Mouse (Mus musculus) embryonic facial prominence, embryonic 10.5 days (tissue): ENCODE measurements at regions not wholly inside any gene's neighbourhood (a gene's known extent, or its start where the extent isn't known, plus 50 kb on each side); places are given as distances from the start of the nearest gene placed in this dataset.

Experiments
- DNase-seq: peaks from one replicate; pipeline ENCODE4 v3.0.0-alpha.2; 2017; ENCODE audit warnings: low spot score
- H3K27ac ChIP-seq: fragments of 300-500 bp; sonication (generic); replicated peaks from 2 replicates; pipeline ENCODE4 v1.5.1; 2016; ENCODE audit warnings: mild to moderate bottlenecking
- H3K27me3 ChIP-seq: fragments of 300-500 bp; sonication (generic); replicated peaks from 2 replicates; pipeline ENCODE4 v1.6.1; 2016; ENCODE audit warnings: low read depth, mild to moderate bottlenecking; ENCODE audit not compliant: poor library complexity, severe bottlenecking
- H3K36me3 ChIP-seq: fragments of 300-500 bp; sonication (generic); replicated peaks from 2 replicates; pipeline ENCODE4 v1.6.1; 2016; ENCODE audit warnings: mild to moderate bottlenecking, moderate library complexity
- H3K4me1 ChIP-seq: fragments of 300-500 bp; sonication (generic); 2 replicates; pipeline ENCODE4 v1.6.1; 2016
- H3K4me3 ChIP-seq: fragments of 300-500 bp; sonication (generic); 2 replicates; pipeline ENCODE4 v1.5.1; 2016; ENCODE audit warnings: mild to moderate bottlenecking, moderate library complexity
- H3K9me3 ChIP-seq: fragments of 300-500 bp; sonication (generic); 2 replicates; pipeline ENCODE4 v1.6.1; 2016; ENCODE audit warnings: mild to moderate bottlenecking
- WGBS: fragments of 180-500 bp; shearing (Covaris S2); methylation state at CpG from one replicate; pipeline ENCODE4 v1.1.7; 2016; 5-methylcytosine and 5-hydroxymethylcytosine counted together

DNA sequence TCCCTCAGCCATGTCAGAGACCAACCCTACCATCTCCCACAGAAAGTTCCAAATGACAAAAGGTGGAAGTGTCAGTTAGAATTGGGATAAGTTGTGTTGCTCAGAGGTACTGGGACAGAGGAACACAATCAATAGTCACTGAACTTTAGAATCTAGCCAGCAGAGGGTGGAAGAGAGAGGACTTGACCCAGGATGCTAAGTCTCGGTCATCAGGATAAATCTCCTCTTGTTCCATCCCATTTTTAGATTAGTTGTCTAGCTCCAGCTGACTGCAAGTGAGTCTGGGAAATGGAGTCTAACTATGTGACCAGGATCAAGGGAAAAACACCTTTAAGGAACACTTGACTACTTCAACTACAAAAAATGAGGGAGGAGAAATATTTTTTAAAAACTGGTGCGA is 91.5 kb downstream of the Fam84b start:
- WGBS, result 72% methylated on average over 2 of the region's 2 CpGs
- DNase-seq, result no peak
- Histone ChIP-seq H3K27me3 (no peaks in the 10 kb centered on the region), H3K27ac (no peak overlapping the region), H3K36me3 (no peaks in the 10 kb centered on the region), H3K4me3 (no peak overlapping the region), H3K9me3 (no peaks in the 10 kb centered on the region), H3K4me1 (peaks cover 5% of the 10 kb centered on the region)

DNA sequence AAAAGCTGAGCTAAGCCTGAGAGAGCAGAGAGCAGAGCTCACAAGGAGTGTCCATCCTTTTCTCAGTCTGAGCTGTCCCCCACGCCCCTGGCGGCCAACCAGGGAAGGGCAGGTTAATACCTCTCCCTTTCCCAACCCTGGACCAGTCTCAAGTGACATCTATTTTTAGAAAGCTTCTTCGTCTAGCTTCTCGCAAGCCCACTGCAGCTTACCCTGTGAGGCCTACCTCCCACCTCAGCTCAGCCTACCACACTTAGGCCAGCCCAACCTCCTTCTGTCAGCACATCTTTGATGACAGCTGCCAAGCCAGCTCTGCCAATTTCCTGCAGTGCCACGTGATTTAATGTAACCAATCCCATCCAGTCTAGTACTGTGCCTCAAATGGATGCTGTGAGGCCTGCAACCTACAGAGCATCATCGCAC is 93.6 kb downstream of the Fam84b start:
- Histone ChIP-seq H3K27ac (no peak overlapping the region), H3K9me3 (no peaks in the 10 kb centered on the region), H3K4me1 (peaks cover 5% of the 10 kb centered on the region), H3K4me3 (no peak overlapping the region), H3K36me3 (no peaks in the 10 kb centered on the region), H3K27me3 (no peaks in the 10 kb centered on the region)
- DNase-seq, result peak; percentile 83
- WGBS, result 30% methylated on average over 6 of the region's 6 CpGs

GRCm38 (mm10) chr15:60754246-60754645 is 99.3 kb downstream of the Fam84b start:
- Histone ChIP-seq H3K27me3 (no peaks in the 10 kb centered on the region), H3K4me1 (no peaks in the 10 kb centered on the region), H3K9me3 (no peaks in the 10 kb centered on the region), H3K36me3 (no peaks in the 10 kb centered on the region), H3K27ac (no peak overlapping the region), H3K4me3 (no peak overlapping the region)
- 91% methylated on average over 5 of the region's 5 CpGs for WGBS
- no peak for DNase-seq

DNA sequence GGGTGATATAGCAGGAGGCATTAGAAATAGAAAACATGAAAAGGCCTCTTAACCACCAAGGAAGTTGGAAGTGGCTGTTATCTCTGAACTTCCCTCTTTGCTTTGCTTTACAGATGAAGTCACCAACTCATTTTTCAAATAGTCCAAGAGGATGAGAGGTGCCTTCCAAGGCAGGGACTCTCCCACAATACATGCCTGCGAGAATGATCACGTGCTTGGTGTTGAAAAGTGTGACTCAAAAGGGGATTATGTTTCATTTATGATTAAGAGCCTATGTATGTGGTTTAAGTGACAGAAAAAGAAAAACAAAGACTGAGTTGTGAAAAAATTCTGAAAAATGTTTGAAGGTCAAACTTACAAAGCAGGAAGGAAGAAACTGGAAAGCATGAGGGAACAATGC is 114.0 kb downstream of the Fam84b start:
- Histone ChIP-seq H3K9me3 (no peaks in the 10 kb centered on the region), H3K4me1 (no peaks in the 10 kb centered on the region), H3K36me3 (no peaks in the 10 kb centered on the region), H3K27ac (no peak overlapping the region), H3K4me3 (no peak overlapping the region), H3K27me3 (no peaks in the 10 kb centered on the region)
- 79% methylated on average over 2 of the region's 2 CpGs for WGBS
- DNase-seq, result no peak

- Histone ChIP-seq H3K36me3 (no peaks in the 10 kb centered on the region), H3K27ac (no peak overlapping the region), H3K27me3 (no peaks in the 10 kb centered on the region), H3K4me3 (no peak overlapping the region), H3K9me3 (no peaks in the 10 kb centered on the region), H3K4me1 (0 out of 2 replicates have a peak, but pooled peaks cover 4% of the 10 kb centered on the region)
- DNase-seq, result no peak
- 85% methylated on average over 3 of the region's 3 CpGs for WGBS
These were observed 115.3 kb downstream of the Fam84b start for GRCm38 (mm10) chr15:60738258-60738657.

DNA sequence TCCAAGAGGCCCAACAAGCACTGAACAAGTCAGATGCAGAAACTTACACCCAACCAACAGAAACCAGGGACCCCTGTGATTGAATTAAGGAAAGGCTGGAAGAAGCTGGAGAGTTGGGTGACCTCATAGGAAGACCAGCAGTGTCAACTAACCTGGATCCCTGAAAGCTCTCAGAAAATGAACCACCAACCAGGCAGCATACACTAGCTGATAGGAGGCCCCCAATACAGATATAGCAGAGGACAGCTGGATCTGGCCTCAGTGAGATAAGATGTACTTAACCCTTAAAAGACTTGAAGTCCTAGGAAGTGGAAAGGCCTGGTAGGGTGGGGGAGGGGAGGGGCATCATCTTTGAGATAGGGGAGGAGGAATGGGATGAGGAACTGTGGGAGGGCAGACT is 121.2 kb downstream of the Fam84b start:
- no peaks in the 10 kb centered on the region for H3K9me3 ChIP-seq
- no peak overlapping the region for H3K27ac ChIP-seq
- H3K4me3 ChIP-seq, result no peak overlapping the region
- H3K27me3 ChIP-seq, result no peaks in the 10 kb centered on the region
- no peaks in the 10 kb centered on the region for H3K36me3 ChIP-seq
- no peak for DNase-seq
- 0 out of 2 replicates have a peak, but pooled peaks cover 4% of the 10 kb centered on the region for H3K4me1 ChIP-seq

- Histone ChIP-seq H3K9me3 (no peaks in the 10 kb centered on the region), H3K4me1 (0 out of 2 replicates have a peak, but pooled peaks cover 4% of the 10 kb centered on the region), H3K36me3 (no peaks in the 10 kb centered on the region), H3K27me3 (no peaks in the 10 kb centered on the region), H3K27ac (no peak overlapping the region), H3K4me3 (no peak overlapping the region)
- no peak for DNase-seq
- 75% methylated on average over 9 of the region's 9 CpGs for WGBS
These were observed 124.8 kb downstream of the Fam84b start for GRCm38 (mm10) chr15:60728754-60729153.

DNA sequence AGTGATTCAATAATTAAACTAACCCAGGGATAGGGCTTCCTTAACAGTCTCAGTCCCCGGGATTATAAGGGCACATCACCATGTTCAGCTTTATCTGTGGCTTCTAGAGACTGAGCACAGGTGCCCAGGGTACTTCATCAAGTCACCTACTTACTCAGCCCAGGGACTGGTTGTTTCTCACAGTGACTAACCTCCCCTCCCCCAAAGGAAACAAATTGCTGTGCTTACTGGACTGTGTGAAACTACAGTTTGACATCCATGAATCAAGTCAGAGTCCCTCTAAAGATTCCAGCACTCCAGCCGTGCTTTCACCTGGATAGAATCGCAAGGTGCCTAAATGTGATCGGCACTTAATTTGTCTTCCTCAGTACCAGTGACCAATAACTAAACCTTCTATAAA is 125.2 kb downstream of the Fam84b start:
- WGBS, result 84% methylated on average over 4 of the region's 4 CpGs
- H3K27ac ChIP-seq, result no peak overlapping the region
- DNase-seq, result no peak
- no peak overlapping the region for H3K4me3 ChIP-seq
- H3K9me3 ChIP-seq, result no peaks in the 10 kb centered on the region
- H3K27me3 ChIP-seq, result no peaks in the 10 kb centered on the region
- H3K36me3 ChIP-seq, result no peaks in the 10 kb centered on the region
- H3K4me1 ChIP-seq, result 0 out of 2 replicates have a peak, but pooled peaks cover under 1% of the 10 kb centered on the region

- Histone ChIP-seq H3K27ac (no peak overlapping the region), H3K4me1 (no peaks in the 10 kb centered on the region), H3K27me3 (no peaks in the 10 kb centered on the region), H3K4me3 (no peak overlapping the region), H3K36me3 (no peaks in the 10 kb centered on the region), H3K9me3 (no peaks in the 10 kb centered on the region)
- DNase-seq, result no peak
- 90% methylated on average over 5 of the region's 5 CpGs for WGBS
These were observed 134.2 kb downstream of the Fam84b start for GRCm38 (mm10) chr15:60719332-60719731.

GRCm38 (mm10) chr15:60708678-60709077 is 144.9 kb downstream of the Fam84b start:
- Histone ChIP-seq H3K4me3 (no peak overlapping the region), H3K9me3 (no peaks in the 10 kb centered on the region), H3K27me3 (no peaks in the 10 kb centered on the region), H3K36me3 (no peaks in the 10 kb centered on the region), H3K4me1 (peaks cover 14% of the 10 kb centered on the region), H3K27ac (no peak overlapping the region)
- peak; percentile 47 for DNase-seq

DNA sequence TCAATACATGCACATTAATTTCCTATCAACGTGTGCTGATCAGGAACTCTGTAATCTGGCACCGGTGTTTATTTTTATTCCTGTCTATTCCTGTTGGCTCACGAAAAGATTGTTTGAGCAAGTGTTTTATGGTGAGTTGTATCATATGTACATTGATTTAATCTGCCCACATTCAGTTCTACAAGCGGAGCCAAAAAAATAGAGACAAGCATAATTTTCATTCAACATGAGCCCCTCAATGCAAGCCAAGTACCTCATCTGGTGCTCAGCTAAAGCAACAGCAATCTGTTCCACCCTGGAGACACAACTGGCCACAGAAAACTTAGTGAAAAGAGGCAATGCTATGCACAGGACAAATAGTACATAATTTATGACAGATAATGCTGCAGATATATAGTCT is 147.6 kb downstream of the Fam84b start:
- H3K36me3 ChIP-seq, result no peaks in the 10 kb centered on the region
- no peak overlapping the region for H3K4me3 ChIP-seq
- 82% methylated on average over 4 of the region's 4 CpGs for WGBS
- H3K4me1 ChIP-seq, result peaks cover 22% of the 10 kb centered on the region
- no peaks in the 10 kb centered on the region for H3K9me3 ChIP-seq
- no peak for DNase-seq
- 0 out of 2 replicates have a peak, but pooled peaks cover 5% of the 10 kb centered on the region for H3K27me3 ChIP-seq
- no peak overlapping the region for H3K27ac ChIP-seq

GRCm38 (mm10) chr15:60701273-60701672 is 152.3 kb downstream of the Fam84b start:
- Histone ChIP-seq H3K4me3 (no peak overlapping the region), H3K27ac (peak overlapping the region; percentile 54), H3K27me3 (0 out of 2 replicates have a peak, but pooled peaks cover 5% of the 10 kb centered on the region), H3K9me3 (no peaks in the 10 kb centered on the region), H3K4me1 (peaks cover 9% of the 10 kb centered on the region; the same call in 1 of the 2 replicates), H3K36me3 (no peaks in the 10 kb centered on the region)
- DNase-seq, result no peak

DNA sequence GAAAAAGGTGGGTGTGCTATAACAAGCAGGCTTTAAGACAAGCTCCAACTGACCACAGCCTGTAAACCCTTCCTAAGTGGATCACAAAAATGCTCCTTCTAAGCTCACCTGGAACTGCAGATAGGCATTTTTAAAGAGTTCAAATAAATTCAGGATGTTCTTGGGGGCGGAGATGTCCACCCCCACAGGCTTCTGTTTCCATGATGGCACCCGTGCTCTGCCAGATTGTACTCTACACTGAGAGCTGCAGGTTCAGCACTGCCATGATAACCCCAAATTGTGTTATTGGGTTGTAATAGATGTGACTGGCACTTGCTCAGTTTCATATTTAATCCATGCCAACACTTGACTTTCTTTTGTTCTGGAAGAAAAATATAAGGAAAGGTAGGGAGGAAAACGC is 158.8 kb downstream of the Fam84b start:
- Histone ChIP-seq H3K27ac (no peak overlapping the region), H3K4me3 (no peak overlapping the region), H3K36me3 (no peaks in the 10 kb centered on the region), H3K9me3 (no peaks in the 10 kb centered on the region), H3K27me3 (no peaks in the 10 kb centered on the region), H3K4me1 (peaks cover 17% of the 10 kb centered on the region)
- DNase-seq, result no peak
- 93% methylated on average over 3 of the region's 3 CpGs for WGBS
